Mouse (Mus musculus) ES-CJ7 (cell line): ENCODE measurements around the gene Ccdc84.
A peak's percentile ranks its signal among the peaks of the same experiment; 100 is the strongest.
"Not testable (repeated sequence)": the region's sequence is repeated elsewhere in the genome, so short reads cannot be mapped to it uniquely, and the experiment has no call there.

Experiments
- DNase-seq: peaks from one replicate; pipeline ENCODE4 v3.0.0; 2011; ENCODE audit warnings: low read depth, low spot score

Gene Ccdc84

GRCm38 (mm10) chr9:44418519-44419385 lies at the start of gene Ccdc84:
Gene Ccdc84, minus strand, starts transcription at chr9:44418569.
- DNase-seq = peak; percentile 88

GRCm38 (mm10) chr9:44461950-44462349 lies 43.6 kb upstream of the Ccdc84 start:
- no peak for DNase-seq

- peak; percentile 83 for DNase-seq
These were observed 38.8 kb upstream of the Ccdc84 start for GRCm38 (mm10) chr9:44457035-44457742.

GRCm38 (mm10) chr9:44454891-44455220 lies 36.5 kb upstream of the Ccdc84 start, which contains the start of gene Upk2:
Gene Upk2, minus strand, starts transcription at chr9:44454976.
- peak; percentile 70 for DNase-seq

GRCm38 (mm10) chr9:44454132-44454890 lies 35.9 kb upstream of the Ccdc84 start:
- peak; percentile 85 for DNase-seq

- peak; percentile 77 for DNase-seq
These were observed 32.0 kb upstream of the Ccdc84 start for GRCm38 (mm10) chr9:44450387-44450786.

- DNase-seq = not testable (repeated sequence)
These were observed 26.1 kb upstream of the Ccdc84 start for GRCm38 (mm10) chr9:44444402-44445025.

GRCm38 (mm10) chr9:44440961-44441360 lies 22.6 kb upstream of the Ccdc84 start, which contains the start of gene Foxr1:
Gene Foxr1, minus strand, starts transcription at chr9:44441136.
- peak; percentile 81 for DNase-seq

GRCm38 (mm10) chr9:44435747-44436146 lies 17.4 kb upstream of the Ccdc84 start:
- DNase-seq = no peak

- peak; percentile 59 for DNase-seq
These were observed 14.3 kb upstream of the Ccdc84 start for GRCm38 (mm10) chr9:44432577-44433185.

GRCm38 (mm10) chr9:44423576-44423975 lies 5.2 kb upstream of the Ccdc84 start:
- no peak for DNase-seq

- DNase-seq = no peak
These were observed 2.0 kb upstream of the Ccdc84 start for GRCm38 (mm10) chr9:44420280-44420898.

- DNase-seq = not testable (repeated sequence)
These were observed 1.4 kb upstream of the Ccdc84 start for GRCm38 (mm10) chr9:44419730-44420129.

- peak; percentile 87 for DNase-seq
These were observed 441 bp downstream of the Ccdc84 start for GRCm38 (mm10) chr9:44417892-44418363.

GRCm38 (mm10) chr9:44417156-44417891 lies 1.0 kb downstream of the Ccdc84 start:
- DNase-seq = no peak

- no peak for DNase-seq
These were observed 5.6 kb downstream of the Ccdc84 start for GRCm38 (mm10) chr9:44412781-44413180.

- no peak for DNase-seq
These were observed 6.1 kb downstream of the Ccdc84 start for GRCm38 (mm10) chr9:44412306-44412705.

GRCm38 (mm10) chr9:44411601-44412130 lies 6.7 kb downstream of the Ccdc84 start:
- DNase-seq = no peak

GRCm38 (mm10) chr9:44410647-44411336 lies 7.6 kb downstream of the Ccdc84 start:
- peak; percentile 57 for DNase-seq
